Mouse (Mus musculus) midbrain, postnatal 0 days (tissue): ENCODE measurements around the gene Sgpp2. TPM values are rescaled to one million over a fixed set of nuclear protein-coding genes. Genes with fewer than 3 reads are reported as not detected.

Experiments
- ATAC-seq: fragments of 200-750 bp; cut with Nextera tagmentation; 2 replicates; pipeline ENCODE4 v1.8.0; 2017; ENCODE audit warnings: moderate number of reproducible peaks, mild to moderate bottlenecking, moderate TSS enrichment, moderate library complexity; ENCODE audit not compliant: low FRiP score
- DNase-seq: peaks from one replicate; pipeline ENCODE4 v3.0.0-alpha.2; 2015; ENCODE audit warnings: low spot score
- H3K27ac ChIP-seq: fragments of 300-500 bp; sonication (generic); 2 replicates; pipeline ENCODE4 v1.5.1; 2014; ENCODE audit warnings: low read depth, mild to moderate bottlenecking, low read length, mixed read lengths
- H3K27me3 ChIP-seq: fragments of 300-500 bp; sonication (generic); 2 replicates; pipeline ENCODE4 v1.6.1; 2014; ENCODE audit warnings: low read length, control low read depth, mixed read lengths; ENCODE audit not compliant: insufficient read depth
- H3K36me3 ChIP-seq: fragments of 300-500 bp; sonication (generic); 2 replicates; pipeline ENCODE4 v1.6.1; 2014; ENCODE audit warnings: low read length, control low read depth, mixed read lengths; ENCODE audit not compliant: insufficient read depth
- H3K4me1 ChIP-seq: fragments of 300-500 bp; sonication (generic); 2 replicates; pipeline ENCODE4 v1.6.1; 2014; ENCODE audit warnings: mild to moderate bottlenecking, control low read depth, antibody characterized with exemption, low read length, mixed read lengths; ENCODE audit not compliant: insufficient read depth
- H3K4me2 ChIP-seq: fragments of 300-500 bp; sonication (generic); 2 replicates; pipeline ENCODE4 v1.6.1; 2014; ENCODE audit warnings: low read depth, mild to moderate bottlenecking, low read length, mixed read lengths; ENCODE audit not compliant: poor library complexity, severe bottlenecking
- H3K4me3 ChIP-seq: fragments of 300-500 bp; sonication (generic); 2 replicates; pipeline ENCODE4 v1.5.1; 2014; ENCODE audit warnings: low read depth, mild to moderate bottlenecking, low read length, moderate library complexity
- H3K9ac ChIP-seq: fragments of 300-500 bp; sonication (generic); replicated peaks from 2 replicates; pipeline ENCODE4 v1.6.1; 2014; ENCODE audit warnings: mild to moderate bottlenecking, low read length, moderate library complexity, mixed read lengths; ENCODE audit not compliant: poor library complexity, severe bottlenecking
- H3K9me3 ChIP-seq: fragments of 300-500 bp; sonication (generic); 2 replicates; pipeline ENCODE4 v1.6.1; 2016; ENCODE audit warnings: low read length, control low read depth
- CTCF ChIP-seq: IDR thresholded peaks from 2 replicates; pipeline ENCODE4 v1.5.1; 2016; ENCODE audit warnings: antibody characterized with exemption, mild to moderate bottlenecking
- WGBS: fragments of 180-500 bp; shearing (Covaris S2); extraction: QIAGEN DNeasy Blood & Tissue Kit; methylation state at CpG from one replicate; pipeline ENCODE4 v1.1.7; 2014; 5-methylcytosine and 5-hydroxymethylcytosine counted together
- polyA plus RNA-seq: library from polyadenylated mRNA; unstranded; fragments of >200 nt; fragmentation: Nextera tagmentation; extraction: Ambion mirVana; gene quantifications from 2 replicates; pipeline ENCODE4 v1.2.1, GENCODE M21; 2015
- total RNA-seq: library from RNA; depleted of rRNA; stranded (reverse); fragments of >200 nt; gene quantifications from 2 replicates; pipeline ENCODE4 v1.2.3, GENCODE M21; 2014

Sgpp2 gene
- total and polyA plus RNA-seq, 2 experiments from 2014 or later, result 1.7 to 3.3 TPM

DNA sequence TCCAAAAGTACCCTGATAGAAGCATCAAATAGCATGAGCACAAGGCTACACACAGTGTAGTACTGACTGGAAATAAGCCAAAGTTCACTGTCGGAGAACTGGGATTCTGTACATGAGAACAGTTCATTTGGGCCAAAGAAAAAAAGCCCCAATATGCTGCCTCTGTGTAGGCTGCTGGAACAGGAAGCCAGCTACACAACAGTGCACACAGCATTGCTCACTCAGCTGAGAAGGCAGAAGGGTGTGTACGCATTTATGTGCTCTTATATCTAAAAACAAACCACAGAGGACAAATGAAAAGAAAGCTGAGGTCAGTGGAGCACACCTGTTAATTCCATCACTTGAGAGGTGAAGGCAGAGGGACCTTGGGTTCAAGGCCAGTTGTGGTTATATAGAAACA is 125.8 kb downstream of the Sgpp2 start:
- DNase-seq (no peak), ATAC-seq (no peak)
- 82% methylated on average over 2 of the region's 2 CpGs for WGBS
- H3K27me3 ChIP-seq, result no peaks in the 10 kb centered on the region
- H3K9me3 ChIP-seq, result no peaks in the 10 kb centered on the region
- H3K27ac ChIP-seq, result no peak overlapping the region
- no peak overlapping the region for H3K4me3 ChIP-seq
- no peaks in the 10 kb centered on the region for H3K4me1 ChIP-seq
- peaks cover 4% of the 10 kb centered on the region; the same call in 1 of the 2 replicates for H3K36me3 ChIP-seq
- no peak overlapping the region for H3K9ac ChIP-seq
- no peak overlapping the region for H3K4me2 ChIP-seq
- no peak for TF ChIP-seq CTCF

DNA sequence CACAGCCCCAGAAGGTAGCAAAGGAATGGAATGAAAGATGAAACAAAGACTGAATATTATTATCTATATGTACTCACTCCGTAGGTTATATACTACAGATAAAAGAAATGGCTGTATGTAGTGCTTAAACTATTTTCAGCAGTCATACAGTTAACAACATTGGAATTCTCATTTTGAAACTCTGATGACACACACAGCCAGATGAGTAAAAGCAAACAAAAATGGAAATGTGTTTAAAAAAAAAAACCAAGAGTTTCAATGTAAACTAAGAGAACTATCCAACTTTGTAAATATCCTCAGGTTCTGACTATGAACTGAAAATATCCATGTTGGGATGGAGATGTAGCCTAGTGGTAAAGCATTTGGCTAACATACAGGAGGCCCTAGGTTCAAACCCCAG is 126.3 kb downstream of the Sgpp2 start:
- WGBS, result 96% methylated on average over 1 of the region's 1 CpGs
- H3K9ac ChIP-seq, result no peak overlapping the region
- H3K36me3 ChIP-seq, result peaks cover 4% of the 10 kb centered on the region; the same call in 1 of the 2 replicates
- H3K4me1 ChIP-seq, result no peaks in the 10 kb centered on the region
- TF ChIP-seq CTCF, result no peak
- ATAC-seq, result no peak
- H3K27ac ChIP-seq, result no peak overlapping the region
- no peaks in the 10 kb centered on the region for H3K27me3 ChIP-seq
- H3K4me3 ChIP-seq, result no peak overlapping the region
- H3K9me3 ChIP-seq, result no peaks in the 10 kb centered on the region
- no peak for DNase-seq
- H3K4me2 ChIP-seq, result no peak overlapping the region

DNA sequence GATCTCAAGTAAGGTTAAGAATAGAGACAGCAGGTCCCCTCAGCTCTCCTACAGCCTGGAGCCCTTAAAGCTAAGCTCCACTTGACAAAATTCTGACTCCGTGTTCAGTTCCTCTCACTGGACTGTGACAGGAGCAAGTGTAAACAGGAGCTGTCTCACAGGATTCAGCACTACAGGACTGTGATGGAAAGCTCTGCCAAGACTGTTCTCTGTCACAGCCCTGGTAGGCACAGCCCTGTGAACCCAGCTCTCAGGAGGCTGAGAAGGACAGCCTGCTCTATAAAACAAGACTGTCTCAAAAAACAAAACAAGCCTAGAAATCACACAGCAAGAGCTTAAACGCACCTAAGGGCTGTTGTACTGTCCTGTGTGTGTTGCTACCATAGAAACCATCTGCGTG is 127.0 kb downstream of the Sgpp2 start:
- Histone ChIP-seq H3K9ac (no peak overlapping the region), H3K4me2 (no peak overlapping the region), H3K27me3 (no peaks in the 10 kb centered on the region), H3K9me3 (no peaks in the 10 kb centered on the region), H3K4me1 (no peaks in the 10 kb centered on the region), H3K27ac (no peak overlapping the region), H3K36me3 (peaks cover 4% of the 10 kb centered on the region; the same call in 1 of the 2 replicates), H3K4me3 (no peak overlapping the region)
- DNase-seq, result no peak
- ATAC-seq, result no peak
- 72% methylated on average over 3 of the region's 3 CpGs for WGBS
- no peak for TF ChIP-seq CTCF

DNA sequence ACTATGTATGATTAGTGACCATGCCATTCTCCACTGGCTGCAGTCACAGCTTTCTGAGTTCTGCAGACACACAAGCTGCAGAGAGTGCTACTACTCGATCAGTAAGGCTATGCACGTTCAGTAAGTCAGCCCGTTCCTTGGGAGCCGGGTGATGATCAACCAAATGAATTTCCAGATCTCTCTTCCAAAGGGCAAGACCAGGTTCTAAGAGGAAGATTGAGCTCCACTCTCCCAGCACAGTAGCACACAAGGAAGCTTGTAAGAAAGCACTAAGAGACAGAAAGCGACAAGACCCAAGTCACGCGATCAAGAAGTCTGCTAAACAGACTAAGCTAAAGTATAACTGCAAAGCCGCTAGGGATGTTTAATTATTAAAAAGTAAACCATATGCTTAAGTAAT is 130.6 kb downstream of the Sgpp2 start:
- Histone ChIP-seq H3K4me1 (no peaks in the 10 kb centered on the region), H3K27me3 (no peaks in the 10 kb centered on the region), H3K4me3 (no peak overlapping the region), H3K9me3 (no peaks in the 10 kb centered on the region), H3K36me3 (peaks cover 7% of the 10 kb centered on the region; the same call in 1 of the 2 replicates), H3K27ac (no peak overlapping the region), H3K4me2 (no peak overlapping the region), H3K9ac (no peak overlapping the region)
- no peak for ATAC-seq
- WGBS, result 92% methylated on average over 8 of the region's 8 CpGs
- no peak for TF ChIP-seq CTCF
- no peak for DNase-seq

DNA sequence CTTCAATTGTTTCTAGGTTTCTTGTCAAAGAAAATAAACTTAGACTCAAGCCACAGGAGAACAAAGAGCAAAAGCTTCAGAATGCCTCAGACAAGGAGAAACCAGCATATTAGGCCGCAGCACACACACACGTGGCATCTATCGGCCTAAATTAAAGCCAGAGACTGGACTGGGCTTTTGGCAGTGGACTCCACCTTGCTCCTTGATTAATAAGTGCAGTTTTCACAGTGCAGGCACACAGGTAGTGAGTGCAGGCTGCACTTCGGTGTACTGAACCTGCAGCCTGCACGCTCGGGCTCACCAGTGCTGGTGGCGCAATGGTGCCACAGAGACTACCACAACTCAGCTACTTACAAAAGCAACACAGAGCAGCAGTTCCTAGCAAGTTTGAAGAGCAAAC is 132.9 kb downstream of the Sgpp2 start:
- 92% methylated on average over 7 of the region's 7 CpGs for WGBS
- ATAC-seq, result no peak
- TF ChIP-seq CTCF, result no peak

DNA sequence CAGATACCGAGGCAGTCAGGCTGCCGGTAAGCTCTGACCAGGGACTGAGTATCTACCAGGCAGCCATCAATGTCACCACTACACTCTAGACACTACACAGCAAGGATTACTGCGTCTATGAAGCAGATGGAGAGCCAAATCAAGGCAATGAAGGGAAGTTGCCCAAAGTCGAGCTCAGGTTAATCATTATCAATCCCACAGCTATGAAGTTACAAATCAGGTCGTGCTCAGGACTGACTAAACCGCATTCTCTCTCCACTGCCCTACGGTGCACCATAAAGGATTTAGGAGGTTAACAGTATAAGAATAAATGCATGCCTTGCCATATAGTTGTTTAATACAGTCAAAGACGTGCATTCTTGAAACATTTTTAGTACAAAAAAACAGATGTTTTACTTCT is 136.1 kb downstream of the Sgpp2 start:
- ATAC-seq (no peak), DNase-seq (no peak)
- no peak overlapping the region for H3K4me3 ChIP-seq
- WGBS, result 93% methylated on average over 8 of the region's 8 CpGs
- no peak overlapping the region for H3K9ac ChIP-seq
- no peak for TF ChIP-seq CTCF
- H3K27me3 ChIP-seq, result no peaks in the 10 kb centered on the region
- no peaks in the 10 kb centered on the region for H3K4me1 ChIP-seq
- H3K27ac ChIP-seq, result no peak overlapping the region
- H3K36me3 ChIP-seq, result peaks cover 15% of the 10 kb centered on the region
- no peaks in the 10 kb centered on the region for H3K9me3 ChIP-seq
- H3K4me2 ChIP-seq, result no peak overlapping the region

More for the DNA sequence above, 132.9 kb downstream of the Sgpp2 start:
- peaks cover 7% of the 10 kb centered on the region; the same call in 1 of the 2 replicates for H3K36me3 ChIP-seq
- H3K27me3 ChIP-seq, result no peaks in the 10 kb centered on the region
- H3K9me3 ChIP-seq, result no peaks in the 10 kb centered on the region
- DNase-seq, result no peak
- no peak overlapping the region for H3K4me3 ChIP-seq
- H3K4me1 ChIP-seq, result no peaks in the 10 kb centered on the region
- no peak overlapping the region for H3K9ac ChIP-seq
- H3K27ac ChIP-seq, result no peak overlapping the region
- H3K4me2 ChIP-seq, result no peak overlapping the region
